Mouse (Mus musculus) adrenal gland, adult 8-10 months (tissue): Measurements from ENCODE around the gene Man1a. TPM values are rescaled to one million over a fixed set of nuclear protein-coding genes. Genes with fewer than 3 reads are reported as not detected.

ENCODE experiments used
- DNase-seq: peaks from one replicate; pipeline ENCODE4 v3.0.0; 2022
- total RNA-seq, 4 experiments: library from RNA; stranded (reverse); gene quantifications; 2 replicates each; pipeline ENCODE4 v1.2.4; 2022

Man1a gene
- total RNA-seq, 4 experiments from 2014 or later: 21.9 to 151 (median 82.6) TPM

GRCm38 (mm10) chr10:54060587-54060986 is 15.8 kb downstream of the Man1a start:
- no peak for DNase-seq

DNA sequence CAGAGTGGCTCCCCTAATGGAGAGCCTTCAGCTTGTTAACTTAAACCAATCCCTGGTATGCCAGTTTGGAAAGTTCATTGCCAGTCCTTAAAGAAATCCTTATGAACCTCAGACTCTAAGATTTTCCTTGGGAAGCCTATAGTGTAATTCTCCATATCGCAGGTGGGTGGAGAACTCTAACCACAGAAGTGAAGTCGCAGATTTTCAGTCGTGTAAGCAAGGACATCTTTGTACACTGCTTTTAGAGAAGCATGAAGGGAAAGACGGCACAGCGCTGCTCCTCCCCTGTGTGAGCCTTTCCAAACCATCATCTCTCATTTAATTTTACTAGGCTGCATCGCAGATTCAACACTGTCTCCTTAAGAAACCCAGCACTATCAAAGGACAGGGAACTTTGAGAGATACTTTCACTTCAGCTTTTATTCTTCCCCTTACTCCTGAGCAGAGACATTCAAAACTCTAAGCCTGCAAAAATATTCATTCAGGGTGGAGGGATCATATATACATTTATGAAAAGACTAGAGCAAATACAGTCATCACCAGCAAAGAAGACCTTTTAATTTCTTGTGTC is 16.6 kb downstream of the Man1a start:
- no peak for DNase-seq

DNA sequence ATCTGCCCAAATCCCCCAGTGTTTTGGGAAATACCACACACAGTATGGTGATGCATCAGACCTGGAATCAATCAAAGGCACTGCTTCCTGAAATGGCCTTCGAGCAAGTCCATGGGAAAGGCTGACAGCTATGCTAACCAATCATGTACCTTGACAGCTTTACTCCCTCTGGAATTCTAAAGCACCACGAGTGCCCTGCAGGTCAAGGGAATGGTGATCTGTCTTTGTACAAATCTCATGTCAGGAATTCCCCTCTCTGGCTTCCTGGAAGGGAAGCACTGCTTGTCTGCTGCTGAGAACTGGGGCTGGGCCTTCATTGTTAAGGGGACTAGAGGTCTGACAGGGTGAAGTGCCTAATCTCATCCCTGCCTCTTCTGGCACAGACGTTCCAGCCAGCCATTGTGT is 17.3 kb downstream of the Man1a start:
- peak; percentile 68 for DNase-seq

DNA sequence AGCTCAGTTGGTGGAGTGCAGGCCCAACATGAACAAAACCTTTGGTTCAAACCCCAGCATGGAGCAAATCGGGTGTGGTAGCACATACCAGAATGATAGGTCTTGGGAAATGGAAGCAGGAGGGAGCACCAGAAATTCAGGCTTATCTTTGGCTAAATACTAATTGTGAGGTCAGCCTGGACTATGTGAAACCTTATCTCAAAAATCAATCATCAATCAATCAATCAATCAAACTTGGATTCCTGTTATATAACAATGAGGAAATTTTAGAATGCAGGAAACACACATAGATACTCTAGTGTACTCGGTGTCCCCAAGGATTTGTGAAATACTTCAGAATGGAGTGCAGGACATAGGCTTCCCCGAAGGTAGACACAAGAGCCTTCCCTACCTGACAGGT is 17.8 kb downstream of the Man1a start:
- no peak for DNase-seq

- no peak for DNase-seq
Observed at GRCm38 (mm10) chr10:54054188-54054587, 22.2 kb downstream of the Man1a start.

DNA sequence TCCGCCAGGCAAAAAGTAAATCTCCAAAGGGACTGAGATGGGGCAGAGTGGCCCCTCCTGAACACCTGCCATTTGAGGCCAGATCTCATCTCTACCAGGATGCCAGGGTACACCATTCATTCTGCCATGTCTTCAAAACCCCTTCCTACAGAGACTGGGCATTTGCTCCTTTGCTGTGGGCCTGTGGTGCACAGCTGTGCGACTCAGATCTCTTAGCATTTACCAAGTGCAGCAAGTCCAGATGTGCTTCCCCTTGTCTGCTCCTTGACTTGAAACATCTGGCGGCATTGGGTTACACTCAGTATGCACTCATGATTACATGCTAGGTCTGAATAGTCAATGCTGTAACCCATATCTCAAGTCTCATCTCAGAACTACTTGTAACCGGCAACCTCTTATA is 28.5 kb downstream of the Man1a start:
- DNase-seq: no peak

GRCm38 (mm10) chr10:54043358-54043757 is 33.1 kb downstream of the Man1a start:
- no peak for DNase-seq

- DNase-seq: no peak
Observed at GRCm38 (mm10) chr10:54042212-54042840, 34.1 kb downstream of the Man1a start.

DNA sequence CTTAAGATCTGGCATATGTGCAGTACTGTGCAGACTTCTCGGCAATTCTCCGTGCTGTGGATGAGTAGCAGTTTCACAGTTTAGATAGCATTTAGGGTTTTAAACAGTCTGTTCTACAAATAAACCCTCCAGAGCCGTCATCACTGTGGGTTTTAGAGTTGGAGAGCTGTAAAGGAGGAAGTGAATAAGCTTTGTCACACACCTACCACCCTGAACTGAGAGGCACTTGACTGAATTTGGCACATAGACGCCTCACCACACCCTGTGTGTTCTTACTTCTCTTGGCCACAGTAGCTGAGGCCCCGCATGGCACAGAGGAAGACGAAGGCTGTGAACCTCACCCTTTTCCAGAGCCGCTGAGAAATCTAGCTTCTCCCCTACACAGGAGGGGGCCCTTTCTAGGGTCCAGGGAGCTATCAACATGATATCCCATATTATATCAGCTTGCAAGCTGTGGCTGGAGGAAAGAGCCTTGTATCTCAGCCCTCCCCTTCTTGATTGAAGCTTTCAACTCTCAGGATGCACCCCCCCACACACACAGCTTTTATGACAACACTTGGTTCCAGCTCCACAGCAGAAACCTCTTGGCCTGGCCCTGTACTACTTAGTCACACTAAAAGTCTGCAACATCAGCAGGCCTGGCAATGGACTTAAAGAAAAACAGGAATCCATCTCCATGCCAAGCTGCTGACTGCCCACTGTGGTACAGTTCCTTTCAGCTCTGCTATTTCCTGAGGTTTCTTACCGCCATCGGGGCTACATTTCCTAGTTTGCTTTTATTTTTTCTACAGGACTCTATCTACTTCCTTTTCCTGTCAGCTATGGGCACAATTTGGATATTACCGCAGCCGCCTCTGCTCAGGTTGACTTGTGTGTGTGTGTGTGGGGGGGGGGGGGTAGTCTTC is 35.9 kb downstream of the Man1a start:
- no peak for DNase-seq

- DNase-seq: no peak
Observed at GRCm38 (mm10) chr10:54039754-54040153, 36.7 kb downstream of the Man1a start.

GRCm38 (mm10) chr10:54038734-54039133 is 37.7 kb downstream of the Man1a start:
- no peak for DNase-seq

- DNase-seq: no peak
Observed at GRCm38 (mm10) chr10:54038180-54038579, 38.2 kb downstream of the Man1a start.

DNA sequence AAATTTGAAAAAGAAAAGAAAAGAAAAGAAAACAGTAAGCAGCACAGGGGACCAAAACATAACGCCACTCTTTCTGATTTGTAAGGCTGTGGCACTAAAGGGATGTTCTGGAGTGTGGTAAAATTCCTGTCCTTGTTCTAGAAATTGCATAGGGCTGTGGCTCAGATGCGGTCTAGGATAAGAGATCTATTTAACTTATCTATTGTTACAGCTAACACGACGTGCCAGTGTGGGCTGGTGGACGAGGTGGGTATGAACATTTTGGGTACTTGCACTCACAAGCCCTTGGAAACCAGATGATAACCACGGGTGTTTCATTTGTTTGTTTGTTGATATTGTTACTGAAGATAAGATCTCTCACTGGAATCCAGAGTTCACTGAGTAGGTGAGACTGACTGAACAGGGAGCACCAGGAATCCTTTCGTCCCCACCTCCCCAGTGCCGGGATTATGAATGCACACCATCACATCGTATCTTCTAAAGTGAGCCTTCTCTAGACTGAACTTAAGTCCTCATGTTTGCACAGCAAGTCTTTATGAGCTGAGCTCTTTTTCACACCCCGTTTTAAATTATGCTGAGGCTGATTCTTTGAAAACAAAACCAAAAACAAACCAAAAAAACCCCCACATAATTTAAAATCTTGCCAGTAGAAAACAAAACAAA is 38.9 kb downstream of the Man1a start:
- DNase-seq: no peak

GRCm38 (mm10) chr10:54035586-54035985 is 40.8 kb downstream of the Man1a start:
- no peak for DNase-seq

- DNase-seq: no peak
Observed at GRCm38 (mm10) chr10:54034779-54035178, 41.6 kb downstream of the Man1a start.

DNA sequence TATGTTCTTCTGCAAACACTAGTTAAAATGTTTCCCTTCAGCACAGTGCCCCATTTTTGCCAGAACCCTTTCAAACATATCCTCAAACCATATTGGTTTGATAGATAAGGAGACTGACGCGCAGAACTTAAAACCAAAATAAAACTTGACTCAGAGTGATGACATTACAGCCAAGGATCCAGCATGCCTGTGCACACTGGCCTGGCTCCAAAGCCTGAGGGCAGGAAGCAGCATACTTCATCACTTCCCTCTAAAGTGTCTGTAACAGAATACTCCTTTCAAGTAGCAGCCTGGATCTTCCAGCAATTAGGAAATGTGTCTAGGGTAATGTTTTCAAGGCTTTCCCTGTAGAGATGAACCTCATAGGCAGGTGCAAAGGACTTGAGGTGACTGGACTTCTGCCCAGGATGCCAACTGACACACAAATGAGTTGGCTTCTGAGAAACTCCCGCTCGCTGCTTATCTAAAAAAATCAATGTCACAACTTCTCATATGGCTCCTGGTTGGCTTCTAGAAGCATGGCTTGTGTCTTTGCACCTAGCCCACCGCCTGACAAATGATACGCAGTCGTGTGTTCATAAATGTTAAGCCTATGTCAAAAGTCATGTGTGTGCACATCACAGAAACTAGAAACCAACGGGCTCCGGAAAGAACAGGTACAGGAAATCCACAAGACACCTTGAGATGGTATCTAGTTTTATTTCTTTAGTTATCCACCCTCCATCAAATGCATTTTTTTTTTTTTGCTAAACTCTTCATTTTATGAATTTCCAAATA is 43.9 kb downstream of the Man1a start:
- DNase-seq: peak; percentile 43

DNA sequence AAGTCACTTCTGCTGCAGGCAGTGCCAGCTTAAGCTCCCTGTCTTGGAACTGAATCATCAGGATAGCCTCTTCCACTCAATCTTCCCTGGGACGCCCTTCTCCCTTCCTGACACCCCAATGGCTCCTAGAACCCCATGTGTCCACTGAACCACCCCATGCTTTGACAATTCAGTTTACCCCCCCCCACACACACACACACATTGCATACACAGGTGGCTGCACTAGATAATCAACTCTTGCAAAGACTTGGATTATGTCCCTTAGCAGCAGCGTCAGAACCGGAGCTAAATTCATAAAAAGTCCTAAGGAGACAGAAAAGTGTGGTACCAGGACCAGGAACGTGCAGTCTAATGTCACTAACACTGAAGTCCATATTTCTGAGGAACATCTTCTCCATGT is 47.5 kb downstream of the Man1a start:
- no peak for DNase-seq

- DNase-seq: no peak
Observed at GRCm38 (mm10) chr10:54026738-54027427, 49.5 kb downstream of the Man1a start.

DNA sequence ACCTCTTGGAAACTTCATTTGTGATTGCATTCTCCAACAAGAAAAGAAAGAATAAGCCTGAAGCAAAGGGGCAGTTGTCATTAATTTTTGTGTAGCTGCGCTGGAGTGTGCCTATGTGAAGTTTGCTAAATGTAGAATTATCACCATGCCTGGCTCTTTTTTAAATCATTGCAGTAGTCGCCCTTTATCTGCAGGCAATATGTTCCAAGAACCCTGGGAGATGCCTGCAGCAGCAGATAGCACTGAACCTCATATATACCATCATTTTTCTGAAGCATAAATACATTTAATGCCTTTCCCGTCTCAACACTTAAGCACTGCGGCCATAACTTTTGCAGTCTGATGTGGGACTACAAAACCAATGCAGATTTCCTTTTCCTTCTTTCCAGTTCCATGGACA is 50.3 kb downstream of the Man1a start:
- DNase-seq: no peak

DNA sequence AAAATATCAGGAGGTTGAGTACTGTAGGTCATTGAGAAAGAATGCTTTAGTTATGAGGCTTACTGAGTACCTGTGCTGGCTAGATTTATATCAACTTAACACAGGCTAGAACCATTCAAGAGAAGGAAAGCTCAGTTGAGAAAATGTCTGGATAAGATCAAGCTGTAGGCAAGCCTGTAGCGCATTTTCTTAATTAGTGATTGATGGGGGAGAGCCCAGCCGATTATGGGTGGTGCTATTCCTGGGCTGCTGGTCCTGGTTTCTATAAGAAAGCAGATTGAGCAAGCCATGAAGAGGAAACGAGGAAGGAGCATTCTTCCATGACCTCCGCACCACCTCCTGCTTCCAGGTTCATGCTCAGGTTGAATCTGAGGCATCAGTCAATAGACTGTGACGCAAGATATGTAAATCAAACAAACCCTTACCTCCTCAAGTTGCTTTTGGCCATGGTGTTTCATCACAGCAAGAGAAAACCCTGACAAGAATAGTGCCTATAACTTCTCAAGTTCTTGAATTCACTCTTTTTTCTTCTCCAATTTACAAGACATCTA is 58.4 kb downstream of the Man1a start:
- DNase-seq: no peak

DNA sequence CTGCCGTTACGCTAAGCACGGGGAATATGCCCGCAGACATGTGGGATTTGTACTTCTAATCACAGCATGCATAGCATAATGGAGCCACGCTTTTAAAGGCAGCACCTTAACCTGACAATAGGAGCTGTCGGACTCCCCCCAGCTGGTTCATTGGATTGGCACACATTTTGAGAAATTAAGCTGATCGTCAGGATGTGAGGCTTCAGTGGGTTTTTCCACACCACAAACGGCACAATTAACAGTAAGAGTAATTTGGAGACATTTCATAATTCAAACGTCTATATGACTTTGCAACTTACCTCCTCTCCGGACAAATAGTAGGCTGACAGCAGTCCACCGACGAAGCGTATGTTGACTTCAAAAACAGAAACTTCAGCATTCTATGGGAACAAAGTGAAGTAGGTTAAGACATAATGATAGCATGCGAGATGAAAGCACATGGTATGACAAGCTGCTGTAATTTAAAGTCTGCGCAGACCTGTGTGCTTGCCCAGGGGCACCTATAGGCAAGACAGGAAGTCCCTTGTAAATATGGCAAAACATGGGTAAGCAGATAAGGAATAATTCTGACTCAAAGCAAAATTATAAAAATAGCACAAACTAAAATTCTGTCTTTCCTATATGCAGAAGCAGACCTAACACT is 62.2 kb downstream of the Man1a start:
- no peak for DNase-seq
